Mouse (Mus musculus): Measurements from ENCODE around the gene Macrod2.
A peak's percentile ranks its signal among the peaks of the same experiment; 100 is the strongest.

The Macrod2 gene

DNA sequence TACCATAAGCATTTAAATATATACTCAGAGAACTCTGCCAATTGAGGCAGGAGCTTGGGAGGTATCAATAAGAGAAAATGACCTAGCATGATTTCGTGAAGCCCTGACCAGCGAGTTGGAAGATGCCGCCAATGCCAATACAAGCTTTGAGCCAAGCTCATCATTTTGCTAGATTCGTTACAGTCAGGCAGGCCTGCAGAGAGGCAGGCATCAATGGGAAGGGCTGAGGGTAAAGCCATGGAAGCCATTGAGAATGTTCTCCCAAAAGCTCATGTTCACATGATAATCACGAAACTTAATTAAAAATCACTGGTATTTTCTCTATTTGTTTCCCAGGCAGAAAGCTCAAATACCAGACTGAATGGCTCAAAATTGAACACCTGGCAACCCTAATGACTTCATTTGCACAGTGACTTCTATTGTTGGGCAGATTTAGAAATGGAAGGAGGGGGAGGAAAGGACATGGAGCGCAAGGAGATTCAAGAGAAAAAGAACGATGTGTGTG is 928.9 kb downstream of the Macrod2 start:
- no peak for DNase-seq

DNA sequence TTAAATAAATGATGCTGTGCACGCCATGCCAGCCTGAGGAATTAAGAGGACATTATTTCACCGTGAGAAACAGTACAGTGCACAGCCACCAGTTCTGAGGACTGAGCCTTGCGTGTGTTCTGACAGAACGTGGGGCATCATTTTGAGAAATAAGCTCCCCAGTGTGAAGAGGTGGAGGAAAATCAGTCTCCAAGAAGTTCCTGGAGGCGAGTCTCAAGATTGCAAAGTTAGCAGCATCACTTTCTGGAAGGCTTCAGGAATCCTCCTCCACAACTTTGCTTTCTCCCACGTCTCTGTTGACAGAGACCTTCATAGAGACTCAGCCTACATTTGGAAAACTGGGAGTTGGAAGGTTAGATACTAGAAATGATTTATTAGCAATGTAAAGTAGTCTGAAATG is 932.2 kb downstream of the Macrod2 start:
- DNase-seq: no peak

DNA sequence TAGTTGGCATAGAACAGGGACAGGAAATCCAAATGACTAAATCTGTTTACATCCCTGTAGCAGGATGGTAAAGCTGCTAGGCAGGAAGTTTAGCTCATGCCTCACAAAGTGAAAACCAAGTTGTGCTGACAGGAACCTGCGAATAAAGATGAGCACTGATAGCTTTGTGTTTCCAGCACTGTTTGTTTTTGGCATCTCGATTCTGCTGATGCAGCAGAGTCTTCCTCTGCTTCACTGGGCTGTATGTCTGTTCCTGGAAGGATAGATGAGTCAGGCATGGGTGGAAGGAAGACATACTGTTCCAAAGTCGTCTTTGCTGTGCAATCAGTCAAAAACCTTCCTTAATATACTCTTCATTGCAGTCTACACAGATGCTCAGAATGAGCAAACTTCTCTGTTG is 942.6 kb downstream of the Macrod2 start:
- no peak for DNase-seq

DNA sequence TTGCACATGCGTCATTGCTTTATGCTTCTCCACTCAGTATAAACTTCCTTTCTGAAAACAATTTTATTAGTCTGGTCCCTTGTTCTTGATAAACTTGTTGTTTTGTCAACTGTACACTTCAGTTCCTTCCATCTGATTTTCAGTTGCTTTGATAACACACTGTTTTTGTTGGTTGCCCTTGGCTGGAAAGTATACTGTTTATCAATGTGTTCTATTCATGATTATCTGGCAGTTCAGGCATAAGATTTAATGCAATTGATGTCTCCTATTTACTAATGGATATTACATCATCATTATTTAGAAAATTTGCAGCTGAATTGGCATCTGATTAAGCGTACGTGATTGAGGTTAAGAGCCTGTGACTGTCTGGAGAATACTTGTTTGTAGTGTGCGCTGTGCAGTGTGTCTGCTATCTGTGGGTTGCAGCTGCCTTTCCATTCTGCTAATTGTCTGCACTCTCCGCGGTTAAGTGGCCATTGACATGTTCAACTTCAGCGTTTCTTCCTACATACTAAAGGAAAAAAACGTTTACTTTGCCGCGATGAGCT is 949.0 kb downstream of the Macrod2 start:
- DNase-seq: no peak

DNA sequence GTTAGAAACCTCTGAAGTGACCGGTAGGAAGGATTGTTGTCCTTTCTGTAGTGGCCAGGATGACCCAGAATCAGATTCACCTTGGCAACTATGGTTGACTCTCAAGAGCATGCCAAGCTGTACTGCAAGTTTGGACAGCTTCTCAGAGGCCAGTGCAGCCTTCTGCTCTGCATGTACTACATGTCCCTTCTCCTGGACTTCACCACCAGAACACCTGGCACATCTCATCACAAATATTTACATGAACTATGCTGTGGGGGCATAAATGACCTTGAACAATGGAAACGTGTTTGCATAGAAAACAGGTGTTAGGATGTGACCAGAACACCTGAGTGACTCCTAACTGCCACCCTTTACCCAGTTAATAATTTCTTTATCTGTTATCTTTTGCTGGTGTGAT is 957.5 kb downstream of the Macrod2 start:
- no peak for DNase-seq

DNA sequence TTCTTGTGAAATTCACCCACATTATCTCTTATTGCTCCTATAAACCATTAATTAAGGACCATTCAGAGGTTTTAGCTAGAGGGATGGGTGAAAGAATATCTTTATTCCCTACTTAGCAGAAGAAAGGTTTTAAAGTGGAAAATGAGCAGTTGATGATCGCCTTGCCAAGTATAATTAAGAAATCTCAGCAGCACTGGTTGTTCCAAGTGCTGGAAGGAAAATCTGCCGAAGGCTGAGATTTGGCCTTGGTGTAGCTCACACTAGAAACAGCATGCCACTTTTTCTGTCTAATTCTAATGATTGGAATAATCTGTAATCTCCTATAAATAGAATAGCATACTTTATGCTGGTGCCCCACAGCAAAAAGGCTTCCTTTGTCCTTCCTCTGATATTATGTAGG is 993.5 kb downstream of the Macrod2 start:
- DNase-seq: no peak

DNA sequence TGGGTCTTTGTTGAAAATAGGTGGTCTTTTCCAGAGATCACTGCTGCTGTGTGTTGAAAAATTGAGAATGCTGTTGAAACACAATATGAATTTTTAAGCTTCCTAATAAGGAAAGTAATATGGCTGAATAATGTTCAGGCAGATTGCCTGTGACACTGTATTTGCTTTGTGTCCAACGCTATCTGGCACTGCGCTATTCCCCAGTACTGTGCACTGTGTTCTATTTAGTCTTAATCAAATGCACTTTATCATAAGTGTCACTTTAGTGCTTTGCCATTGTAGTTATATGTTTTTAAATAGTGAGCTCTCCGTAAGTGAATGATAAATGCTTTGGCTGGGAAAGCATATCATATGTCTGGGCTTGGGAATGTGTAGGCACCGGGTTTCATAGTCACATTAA is 996.1 kb downstream of the Macrod2 start:
- DNase-seq: no peak

DNA sequence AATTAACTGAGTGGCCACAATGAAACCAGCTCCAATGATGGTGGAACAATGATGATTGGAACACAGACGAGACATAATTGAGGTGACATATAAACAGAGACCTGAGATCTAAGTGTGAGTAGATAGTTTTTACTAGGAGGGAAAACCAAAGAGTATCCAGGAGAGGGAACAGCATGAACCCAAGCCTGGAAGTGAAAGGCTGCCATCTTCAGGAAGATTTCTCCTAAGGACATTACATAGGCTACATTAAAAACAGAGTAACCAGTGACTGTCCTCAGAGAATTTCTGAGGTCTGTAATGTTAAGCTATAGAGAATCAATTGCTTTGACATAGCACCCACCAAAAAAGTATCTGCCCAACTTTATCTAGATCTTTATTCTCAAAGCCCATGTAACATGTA is 999.7 kb downstream of the Macrod2 start:
- peak; percentile 9 for DNase-seq

DNA sequence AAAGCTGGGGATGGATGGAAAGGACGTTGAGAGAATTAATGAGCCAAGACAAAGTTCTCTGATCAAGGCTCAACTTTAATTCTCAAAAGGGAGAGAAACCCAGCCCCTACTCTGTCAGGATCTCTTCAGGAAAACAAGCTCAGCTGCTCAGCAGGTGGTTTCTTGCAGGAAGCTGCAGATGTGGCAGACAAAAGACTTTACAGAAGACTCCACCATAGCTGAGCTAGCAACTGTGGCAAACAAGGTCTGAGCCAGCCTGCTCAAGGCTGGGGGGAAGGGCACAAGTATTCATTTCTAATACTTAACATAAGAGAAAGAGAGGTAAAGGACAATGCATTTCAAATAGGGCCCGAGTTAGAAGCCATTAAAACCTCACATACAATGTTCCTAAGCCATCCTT is 1013.7 kb downstream of the Macrod2 start:
- no peak for DNase-seq

DNA sequence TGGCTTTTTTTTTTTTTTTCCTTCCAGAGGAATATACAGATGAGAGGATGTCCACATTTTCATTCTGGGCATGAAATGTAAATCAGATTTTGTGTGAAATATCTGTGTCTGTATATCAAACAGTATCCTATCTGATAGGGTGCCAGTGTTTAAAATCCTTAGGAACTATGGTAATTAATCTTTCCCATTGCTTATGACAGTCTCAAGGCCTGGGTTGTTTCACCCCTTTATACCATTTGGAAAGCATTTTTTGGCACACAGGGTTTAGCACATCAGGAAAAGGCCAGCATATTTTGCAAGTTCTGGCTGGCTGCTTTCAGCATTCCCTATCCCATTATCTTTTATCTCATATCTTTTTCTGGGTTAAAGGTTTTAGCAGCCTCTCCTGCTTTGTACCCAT is 1021.3 kb downstream of the Macrod2 start:
- no peak for DNase-seq

DNA sequence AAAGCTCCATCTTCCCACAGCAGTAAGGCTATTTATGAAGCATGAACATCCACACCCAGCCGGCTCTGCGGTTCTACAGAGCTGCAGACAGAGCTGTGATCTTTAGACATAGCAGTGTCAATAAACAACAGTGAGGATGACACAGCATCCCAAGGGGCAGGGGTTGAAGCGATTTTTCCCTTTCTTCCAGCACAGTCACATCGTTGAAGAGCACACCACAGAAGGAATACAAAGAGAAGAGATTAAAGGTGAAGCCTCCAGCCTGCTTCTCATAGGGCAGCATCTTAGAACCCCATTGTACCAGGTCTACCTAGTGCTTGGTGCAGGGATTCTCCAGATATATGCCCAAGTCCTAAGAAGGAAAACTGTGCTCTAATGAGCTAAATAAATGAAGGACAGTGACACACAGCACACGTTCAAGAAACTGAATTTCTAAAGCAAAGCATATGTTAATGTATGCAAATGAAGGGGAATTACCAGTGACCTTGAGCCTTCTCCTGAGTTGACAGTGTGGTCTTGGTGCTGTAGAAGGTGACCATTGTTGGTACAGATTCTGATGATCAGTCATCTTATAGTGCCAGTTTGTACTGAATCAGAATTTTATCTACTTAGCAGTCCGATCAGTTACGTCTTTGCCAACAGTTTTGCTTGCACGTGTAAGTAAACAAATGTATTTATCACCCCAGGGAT is 1021.9 kb downstream of the Macrod2 start:
- no peak for DNase-seq

DNA sequence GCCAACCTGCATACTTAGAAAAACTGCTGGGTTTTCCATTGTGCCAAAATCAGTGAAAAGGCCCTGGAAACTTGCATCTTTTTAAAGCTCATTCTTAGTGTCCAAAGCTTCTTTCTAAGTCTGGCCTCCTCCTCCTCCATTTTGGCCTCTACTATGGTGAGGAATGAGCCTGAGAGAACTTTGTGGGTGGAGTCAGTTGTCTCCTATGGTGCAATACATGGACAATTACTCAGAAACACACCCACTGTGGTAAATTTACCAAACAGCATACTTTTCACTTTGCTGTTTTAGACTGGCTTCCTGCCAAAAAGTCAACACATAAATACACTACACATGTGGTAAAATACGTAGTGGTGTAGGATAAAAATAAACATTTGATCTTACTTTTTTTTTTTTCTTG is 1024.7 kb downstream of the Macrod2 start:
- DNase-seq: no peak

DNA sequence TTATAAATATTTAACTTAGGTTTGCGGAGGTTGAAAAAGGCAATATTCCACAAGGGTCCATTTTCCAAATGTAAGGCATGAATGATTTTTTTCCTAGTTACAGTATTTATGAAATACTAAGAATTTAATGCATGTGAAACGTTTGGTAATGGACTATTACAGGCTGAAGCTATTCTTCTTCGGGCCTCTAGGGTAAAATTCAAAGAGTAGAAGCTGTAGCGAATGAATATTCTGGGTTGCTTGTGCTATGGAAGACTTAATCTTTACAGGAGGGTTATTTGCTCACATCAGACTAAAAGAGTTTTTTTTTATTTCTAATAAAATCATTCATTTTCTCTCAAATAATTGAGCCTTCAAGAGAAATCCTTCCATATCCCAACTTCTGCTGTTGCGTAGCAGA is 1039.0 kb downstream of the Macrod2 start:
- DNase-seq: no peak

DNA sequence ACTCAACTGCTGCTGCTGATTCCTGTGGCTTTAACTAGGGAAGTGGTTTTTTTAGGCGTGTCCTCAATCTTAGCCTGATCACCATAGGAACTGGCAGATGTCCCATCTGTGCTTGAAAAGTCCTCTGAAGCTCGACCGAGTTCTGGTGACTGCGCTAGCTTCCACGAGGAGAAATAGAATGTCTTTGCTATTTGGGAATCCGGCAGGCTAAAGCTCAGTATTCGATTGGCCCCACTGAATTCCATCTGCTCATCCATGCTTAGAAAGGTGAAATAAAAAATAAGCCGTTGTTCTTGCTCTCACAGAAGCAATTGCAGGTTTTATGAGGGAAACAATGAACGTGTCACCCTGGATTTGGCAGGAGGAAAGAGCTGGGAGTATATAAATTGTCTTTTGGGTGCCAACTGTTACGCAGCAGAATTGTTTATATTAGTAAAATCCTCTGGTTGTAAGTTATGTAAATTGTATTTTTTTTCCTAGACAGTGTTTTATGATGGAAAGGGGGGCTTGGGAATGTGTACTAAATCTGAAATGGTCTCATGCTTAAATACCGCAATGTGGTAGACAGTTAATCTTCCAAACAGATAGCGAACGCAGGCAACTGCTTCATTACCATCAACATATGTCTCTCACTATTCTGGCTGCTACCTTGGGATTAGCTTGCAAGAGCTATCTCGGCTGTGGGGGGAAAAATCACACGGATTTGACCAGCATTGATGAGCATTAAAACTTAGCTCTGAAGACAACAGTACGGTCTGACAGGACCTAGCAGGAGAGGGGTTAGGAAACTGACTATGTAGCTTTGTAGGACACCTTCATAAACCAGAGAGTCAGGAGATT is 1039.8 kb downstream of the Macrod2 start:
- peak; percentile 78 for DNase-seq

DNA sequence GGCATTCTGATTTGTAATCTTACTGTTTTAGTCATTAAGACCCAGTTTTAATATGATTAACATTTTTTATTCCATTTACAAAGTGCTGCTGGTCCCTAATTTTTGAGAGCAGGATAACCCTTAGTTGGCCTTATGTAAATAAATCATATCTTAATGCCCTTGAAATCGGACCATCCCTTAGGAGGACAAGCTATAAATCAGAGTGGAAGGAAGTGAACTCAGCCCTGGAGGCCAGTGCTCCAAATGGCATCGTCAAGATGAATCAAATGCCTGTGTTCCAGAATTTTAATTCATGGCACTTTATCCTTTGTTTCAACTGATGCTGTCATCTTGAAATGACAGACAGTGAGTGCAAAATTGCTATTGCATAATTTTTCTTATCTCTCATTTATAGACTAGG is 1046.8 kb downstream of the Macrod2 start:
- DNase-seq: no peak

DNA sequence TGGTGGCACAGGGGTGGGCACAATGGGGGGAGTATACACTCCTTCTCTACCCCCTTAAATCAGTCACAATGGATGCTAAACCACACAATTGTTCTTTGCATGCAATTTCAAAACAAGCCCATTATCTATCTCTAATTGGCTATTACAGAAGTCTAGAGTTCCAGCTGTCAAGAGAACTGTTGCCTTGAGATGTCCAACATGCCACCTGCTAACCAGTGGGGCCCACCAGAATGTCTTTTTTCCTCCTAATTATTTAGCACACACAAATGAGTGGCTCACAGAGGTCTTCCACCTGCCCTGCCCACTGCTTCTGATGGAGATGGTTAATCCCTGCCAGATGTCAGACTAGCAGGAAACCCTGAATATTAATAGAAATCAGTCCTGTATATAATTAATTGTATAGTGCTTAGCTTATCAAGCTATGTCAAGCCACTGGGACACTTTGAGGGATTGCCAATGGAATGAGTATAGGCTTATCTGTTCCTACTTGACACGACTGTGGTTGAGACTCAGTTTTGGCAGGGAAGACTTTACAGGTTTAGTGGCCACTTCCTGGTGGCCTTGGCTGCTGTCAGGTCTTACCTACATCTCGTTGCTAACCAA is 1054.1 kb downstream of the Macrod2 start:
- no peak for DNase-seq

DNA sequence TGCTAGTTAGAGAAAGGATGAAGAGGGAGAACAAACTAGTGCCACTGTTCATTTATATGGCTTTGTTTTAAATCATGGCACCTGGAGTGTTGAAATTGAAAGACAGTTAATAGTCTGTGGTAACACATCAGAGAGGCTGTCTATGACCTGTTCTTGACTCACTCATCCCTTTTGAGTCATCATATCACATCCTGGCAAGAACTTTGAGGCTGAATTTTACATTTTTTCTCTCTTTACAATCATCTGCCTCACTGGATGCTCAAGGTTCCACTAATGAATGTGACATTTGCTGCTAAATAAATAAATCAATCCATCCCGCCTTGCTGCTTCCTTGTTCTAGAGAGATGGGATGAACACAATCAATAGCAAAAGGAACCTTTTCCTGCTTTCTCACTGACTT is 1068.8 kb downstream of the Macrod2 start:
- no peak for DNase-seq

DNA sequence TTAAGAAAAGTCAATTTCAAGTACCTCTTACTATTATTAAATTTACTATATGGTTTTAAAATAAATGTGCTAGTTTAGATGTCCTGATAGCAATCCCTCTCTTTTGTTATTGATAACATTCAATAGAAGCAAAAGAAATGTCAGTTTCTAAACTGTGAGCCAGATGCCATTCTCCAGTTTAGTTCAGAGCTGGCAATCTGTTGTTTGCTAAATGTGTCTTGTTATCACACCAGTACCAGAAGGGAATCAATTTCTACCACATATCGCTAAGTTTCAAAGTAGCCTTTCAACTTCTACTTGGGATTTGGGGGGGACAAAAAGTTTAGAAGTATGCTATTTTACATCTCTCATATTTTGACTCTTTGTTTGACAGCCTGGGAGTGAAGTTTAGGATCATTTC is 1077.7 kb downstream of the Macrod2 start:
- DNase-seq: no peak

DNA sequence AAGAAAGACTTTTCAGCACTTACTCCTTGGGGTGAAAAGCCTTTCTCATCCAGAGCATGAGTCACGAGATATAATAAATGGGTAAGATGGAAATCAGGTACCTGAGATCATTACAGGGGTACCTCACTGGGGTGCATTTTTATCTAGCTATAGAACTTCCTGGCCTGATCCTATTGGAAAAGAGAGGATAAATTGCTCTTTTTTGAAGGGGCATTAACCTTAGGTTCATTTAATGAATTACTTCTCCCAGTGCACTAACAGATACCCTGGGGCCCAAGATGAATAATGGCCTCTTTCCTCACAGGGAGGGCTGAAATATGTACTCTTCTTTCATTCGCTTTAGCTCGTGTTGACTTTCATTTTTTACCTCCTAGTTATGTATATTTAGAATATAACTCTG is 1082.5 kb downstream of the Macrod2 start:
- DNase-seq: no peak

DNA sequence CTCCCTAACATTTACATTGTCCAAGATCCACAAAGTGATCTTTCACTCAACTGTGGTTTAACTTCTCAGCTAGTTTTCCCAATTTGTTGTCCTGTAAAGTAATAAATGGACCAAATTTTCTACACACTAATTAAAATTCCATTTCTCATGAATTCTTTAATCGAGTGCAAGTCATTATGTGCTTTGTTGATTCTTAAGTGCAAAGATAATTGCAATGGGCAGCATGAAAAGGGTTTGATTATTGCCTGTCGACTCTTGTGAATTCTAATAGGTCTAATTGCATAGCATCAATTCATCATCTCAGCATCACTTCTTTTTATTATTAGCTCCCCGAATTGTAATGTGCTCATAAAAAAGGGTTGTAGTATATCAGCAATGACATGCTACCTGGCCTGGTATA is 1095.4 kb downstream of the Macrod2 start:
- DNase-seq: no peak

DNA sequence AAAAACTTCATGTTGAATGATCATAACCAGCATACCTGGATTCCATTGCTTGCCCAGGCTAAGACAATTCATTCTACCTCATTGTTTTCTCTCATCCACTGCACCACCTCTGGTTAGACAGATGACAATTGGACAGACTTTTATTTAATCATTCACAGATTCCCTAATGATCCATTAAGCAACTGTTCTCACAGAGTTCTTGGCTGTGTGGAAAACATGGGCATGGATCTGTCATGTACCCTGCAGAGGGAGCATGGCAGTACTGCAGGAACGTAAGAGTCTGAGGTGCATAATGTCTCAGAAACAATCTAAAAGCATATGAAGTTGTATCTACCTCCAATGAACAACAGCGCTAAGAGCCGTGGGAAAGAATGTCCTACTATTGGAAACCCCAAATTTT is 1110.3 kb downstream of the Macrod2 start:
- no peak for DNase-seq

DNA sequence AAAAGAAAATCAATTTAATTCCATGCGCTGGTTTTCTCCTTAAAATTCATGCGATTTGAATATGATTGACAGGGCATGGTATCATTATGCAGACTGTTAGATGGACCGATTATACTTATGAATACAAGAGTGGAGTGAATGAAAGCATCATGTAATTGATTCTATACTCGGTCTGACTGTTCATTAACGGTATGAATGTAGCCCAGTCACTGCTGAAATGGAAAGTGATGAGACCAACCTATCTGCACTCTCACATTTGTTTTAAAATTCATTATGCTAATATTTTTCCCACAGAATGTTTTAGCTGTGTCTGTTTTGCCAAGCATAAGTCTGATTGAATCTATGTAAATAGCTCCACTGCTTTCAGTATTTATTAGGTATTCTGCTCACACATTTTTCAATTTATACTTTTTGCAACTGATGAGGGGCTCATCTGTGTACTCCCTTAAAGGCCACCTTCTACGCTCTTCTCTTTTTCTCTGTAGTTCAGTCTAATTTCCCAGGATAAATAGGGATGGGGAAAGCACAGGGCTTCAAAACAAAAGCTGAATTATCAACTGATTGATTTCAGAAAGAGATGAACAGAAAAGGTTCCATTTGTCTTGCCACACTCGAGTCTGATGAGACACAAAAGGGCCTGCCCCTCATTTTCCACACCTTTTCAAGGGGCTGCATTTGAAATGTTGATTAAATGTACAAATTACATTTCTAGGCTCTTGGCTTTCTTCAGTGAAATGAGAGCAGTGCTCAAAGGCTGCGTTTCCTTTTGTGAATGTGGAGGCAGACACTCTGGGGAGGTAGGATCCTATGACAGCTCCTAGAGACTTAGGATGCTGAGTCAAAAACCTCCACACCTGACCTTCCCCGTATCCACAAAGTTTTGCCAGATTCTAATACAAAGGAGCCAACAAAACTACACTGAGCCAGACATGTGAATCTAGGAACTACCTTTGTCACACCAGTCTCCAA is 1113.1 kb downstream of the Macrod2 start:
- no peak for DNase-seq

DNA sequence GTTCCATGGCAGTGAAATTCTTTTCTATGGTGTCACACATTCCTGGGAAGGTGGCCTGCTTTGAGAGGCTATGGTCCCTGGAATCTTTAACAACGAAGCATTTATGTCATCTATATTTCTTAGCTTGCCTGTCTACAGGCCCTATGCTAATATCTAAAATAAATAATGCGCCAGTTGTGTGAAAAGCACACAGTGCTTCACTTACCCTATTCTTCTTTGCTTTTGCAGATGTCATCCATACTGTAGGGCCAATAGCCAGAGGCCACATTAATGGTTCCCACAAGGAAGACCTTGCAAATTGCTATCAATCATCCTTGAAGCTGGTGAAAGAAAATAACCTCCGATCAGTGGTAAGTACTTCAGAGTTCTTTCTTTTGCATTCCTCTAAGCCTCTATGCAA is 1119.9 kb downstream of the Macrod2 start:
- DNase-seq: no peak

All from cerebellum, adult 9-10 months (tissue).